Mouse (Mus musculus): ENCODE measurements around the gene Ctu2. TPM values are rescaled to one million over a fixed set of nuclear protein-coding genes. Genes with fewer than 3 reads are reported as not detected.

Gene Ctu2
- 78.5 and 85.1 TPM in 2 replicates for polyA plus RNA-seq (2015; fragmentation: Nextera tagmentation; extraction: Ambion mirVana)

- H3K4me1 ChIP-seq (ENCODE audit: control insufficient read depth, insufficient read depth, low read depth, low read length): peaks cover 24% of the 10 kb centered on the region
- ATAC-seq: peak; percentile 95
- peak within 1 kb of the TSS; percentile 99 for H3K4me3 ChIP-seq (ENCODE audit: low read length)
- peak within 1 kb of the TSS; percentile 98 for H3K4me2 ChIP-seq (ENCODE audit: low read length)
- peak within 1 kb of the TSS; percentile 87 for H3K27ac ChIP-seq (ENCODE audit: low read depth, low read length)
- H3K27me3 ChIP-seq (replicated peaks; ENCODE audit: control insufficient read depth, insufficient read depth, low read length): no peaks in the 10 kb centered on the region
- peak within 1 kb of the TSS; percentile 94 for H3K9ac ChIP-seq (ENCODE audit: low read depth, low read length)
- no peaks in the 10 kb centered on the region for H3K9me3 ChIP-seq (ENCODE audit: control insufficient read depth, low read length)
- H3K36me3 ChIP-seq (ENCODE audit: control insufficient read depth, insufficient read depth, low read length): peaks cover 19% of the 10 kb centered on the region
- under 1% methylated on average over 89 of the region's 103 CpGs for WGBS
These were observed at the start of gene Ctu2, which contains the start of gene Rnf166 for GRCm38 (mm10) chr8:122475580-122476320. TSS of gene Ctu2 (plus strand) at chr8:122476143. TSS of gene Rnf166 (minus strand) at chr8:122476064.

GRCm38 (mm10) chr8:122426145-122426544, 49.8 kb upstream of the Ctu2 start:
- no peaks in the 10 kb centered on the region for H3K36me3 ChIP-seq (ENCODE audit: control insufficient read depth, insufficient read depth, low read length)
- H3K9me3 ChIP-seq (ENCODE audit: control insufficient read depth, low read length): no peaks in the 10 kb centered on the region
- H3K4me2 ChIP-seq (ENCODE audit: low read length): no peak overlapping the region
- ATAC-seq: no peak
- 85% methylated on average over 9 of the region's 9 CpGs for WGBS
- H3K27ac ChIP-seq (ENCODE audit: low read depth, low read length): no peak overlapping the region
- H3K27me3 ChIP-seq (replicated peaks; ENCODE audit: control insufficient read depth, insufficient read depth, low read length): no peaks in the 10 kb centered on the region
- H3K4me1 ChIP-seq (ENCODE audit: control insufficient read depth, insufficient read depth, low read depth, low read length): no peaks in the 10 kb centered on the region
- no peak overlapping the region for H3K4me3 ChIP-seq (ENCODE audit: low read length)
- no peak overlapping the region for H3K9ac ChIP-seq (ENCODE audit: low read depth, low read length)

GRCm38 (mm10) chr8:122427607-122428006, 48.3 kb upstream of the Ctu2 start:
- 80% methylated on average over 7 of the region's 7 CpGs for WGBS
- Histone ChIP-seq H3K4me3 (ENCODE audit: low read length) (no peak overlapping the region), H3K9me3 (ENCODE audit: control insufficient read depth, low read length) (no peaks in the 10 kb centered on the region), H3K9ac (ENCODE audit: low read depth, low read length) (no peak overlapping the region), H3K4me2 (ENCODE audit: low read length) (no peak overlapping the region), H3K27me3 (replicated peaks; ENCODE audit: control insufficient read depth, insufficient read depth, low read length) (peaks cover under 1% of the 10 kb centered on the region; the same call in 1 of the 2 replicates), H3K27ac (ENCODE audit: low read depth, low read length) (no peak overlapping the region), H3K36me3 (ENCODE audit: control insufficient read depth, insufficient read depth, low read length) (no peaks in the 10 kb centered on the region), H3K4me1 (ENCODE audit: control insufficient read depth, insufficient read depth, low read depth, low read length) (peaks cover 2% of the 10 kb centered on the region; the same call in 1 of the 2 replicates)
- ATAC-seq: no peak

- no peak overlapping the region for H3K27ac ChIP-seq (ENCODE audit: low read depth, low read length)
- 89% methylated on average over 9 of the region's 9 CpGs for WGBS
- H3K4me2 ChIP-seq (ENCODE audit: low read length): no peak overlapping the region
- H3K27me3 ChIP-seq (replicated peaks; ENCODE audit: control insufficient read depth, insufficient read depth, low read length): peaks cover 6% of the 10 kb centered on the region
- peaks cover 1% of the 10 kb centered on the region for H3K36me3 ChIP-seq (ENCODE audit: control insufficient read depth, insufficient read depth, low read length)
- H3K9ac ChIP-seq (ENCODE audit: low read depth, low read length): no peak overlapping the region
- H3K9me3 ChIP-seq (ENCODE audit: control insufficient read depth, low read length): no peaks in the 10 kb centered on the region
- H3K4me1 ChIP-seq (ENCODE audit: control insufficient read depth, insufficient read depth, low read depth, low read length): peaks cover 7% of the 10 kb centered on the region; the same call in 1 of the 2 replicates
- H3K4me3 ChIP-seq (ENCODE audit: low read length): no peak overlapping the region
- no peak for ATAC-seq
These were observed 47.8 kb upstream of the Ctu2 start for GRCm38 (mm10) chr8:122428163-122428562.

GRCm38 (mm10) chr8:122430058-122430636, 45.8 kb upstream of the Ctu2 start:
- no peak overlapping the region for H3K4me2 ChIP-seq (ENCODE audit: low read length)
- H3K27ac ChIP-seq (ENCODE audit: low read depth, low read length): no peak overlapping the region
- peaks cover 7% of the 10 kb centered on the region; the same call in 1 of the 2 replicates for H3K4me1 ChIP-seq (ENCODE audit: control insufficient read depth, insufficient read depth, low read depth, low read length)
- H3K4me3 ChIP-seq (ENCODE audit: low read length): no peak overlapping the region
- peaks cover 17% of the 10 kb centered on the region for H3K36me3 ChIP-seq (ENCODE audit: control insufficient read depth, insufficient read depth, low read length)
- no peak for ATAC-seq
- H3K9ac ChIP-seq (ENCODE audit: low read depth, low read length): no peak overlapping the region
- no peaks in the 10 kb centered on the region for H3K9me3 ChIP-seq (ENCODE audit: control insufficient read depth, low read length)
- WGBS: 86% methylated on average over 10 of the region's 10 CpGs
- H3K27me3 ChIP-seq (replicated peaks; ENCODE audit: control insufficient read depth, insufficient read depth, low read length): peaks cover 6% of the 10 kb centered on the region

GRCm38 (mm10) chr8:122430646-122431045, 45.3 kb upstream of the Ctu2 start:
- H3K36me3 ChIP-seq (ENCODE audit: control insufficient read depth, insufficient read depth, low read length): peaks cover 21% of the 10 kb centered on the region
- H3K27ac ChIP-seq (ENCODE audit: low read depth, low read length): no peak overlapping the region
- 86% methylated on average over 3 of the region's 3 CpGs for WGBS
- no peak overlapping the region for H3K4me3 ChIP-seq (ENCODE audit: low read length)
- ATAC-seq: no peak
- peaks cover 3% of the 10 kb centered on the region; the same call in 1 of the 2 replicates for H3K9me3 ChIP-seq (ENCODE audit: control insufficient read depth, low read length)
- peaks cover 6% of the 10 kb centered on the region for H3K27me3 ChIP-seq (replicated peaks; ENCODE audit: control insufficient read depth, insufficient read depth, low read length)
- no peak overlapping the region for H3K9ac ChIP-seq (ENCODE audit: low read depth, low read length)
- H3K4me2 ChIP-seq (ENCODE audit: low read length): no peak overlapping the region
- peaks cover 7% of the 10 kb centered on the region; the same call in 1 of the 2 replicates for H3K4me1 ChIP-seq (ENCODE audit: control insufficient read depth, insufficient read depth, low read depth, low read length)

GRCm38 (mm10) chr8:122431694-122432442, 44.1 kb upstream of the Ctu2 start:
- WGBS: 41% methylated on average over 18 of the region's 18 CpGs
- Histone ChIP-seq H3K4me2 (ENCODE audit: low read length) (peak overlapping the region; percentile 64), H3K4me3 (ENCODE audit: low read length) (peak overlapping the region; percentile 38), H3K27me3 (replicated peaks; ENCODE audit: control insufficient read depth, insufficient read depth, low read length) (peaks cover 6% of the 10 kb centered on the region), H3K9ac (ENCODE audit: low read depth, low read length) (peak overlapping the region; percentile 65; the same call in 1 of the 2 replicates), H3K9me3 (ENCODE audit: control insufficient read depth, low read length) (peaks cover 3% of the 10 kb centered on the region; the same call in 1 of the 2 replicates), H3K36me3 (ENCODE audit: control insufficient read depth, insufficient read depth, low read length) (peaks cover 30% of the 10 kb centered on the region), H3K27ac (ENCODE audit: low read depth, low read length) (no peak overlapping the region), H3K4me1 (ENCODE audit: control insufficient read depth, insufficient read depth, low read depth, low read length) (peaks cover 7% of the 10 kb centered on the region; the same call in 1 of the 2 replicates)
- no peak for ATAC-seq

GRCm38 (mm10) chr8:122432443-122433268, 43.3 kb upstream of the Ctu2 start, which contains the start of gene Cyba:
TSS of gene Cyba (minus strand) at chr8:122432930.
- 0 out of 2 replicates have a peak, but pooled peaks have one; percentile 55 for ATAC-seq
- peak within 1 kb of the TSS; percentile 38 for H3K4me3 ChIP-seq (ENCODE audit: low read length)
- 6% methylated on average over 43 of the region's 45 CpGs for WGBS

More at GRCm38 (mm10) chr8:122432443-122433268, 43.3 kb upstream of the Ctu2 start, which contains the start of gene Cyba:
- H3K4me1 ChIP-seq (ENCODE audit: control insufficient read depth, insufficient read depth, low read depth, low read length): peaks cover 7% of the 10 kb centered on the region; the same call in 1 of the 2 replicates
- H3K27me3 ChIP-seq (replicated peaks; ENCODE audit: control insufficient read depth, insufficient read depth, low read length): peaks cover 6% of the 10 kb centered on the region
- no peak within 1 kb of the TSS for H3K27ac ChIP-seq (ENCODE audit: low read depth, low read length)
- H3K9ac ChIP-seq (ENCODE audit: low read depth, low read length): peak within 1 kb of the TSS; percentile 65
- H3K9me3 ChIP-seq (ENCODE audit: control insufficient read depth, low read length): peaks cover 3% of the 10 kb centered on the region; the same call in 1 of the 2 replicates
- H3K36me3 ChIP-seq (ENCODE audit: control insufficient read depth, insufficient read depth, low read length): peaks cover 31% of the 10 kb centered on the region
- H3K4me2 ChIP-seq (ENCODE audit: low read length): peak within 1 kb of the TSS; percentile 64

Data from hindbrain, embryonic 16.5 days (tissue).